Mouse (Mus musculus) heart, adult 11 months (tissue): ENCODE data around the gene Gpc3.
"Not testable (repeated sequence)": the region's sequence is repeated elsewhere in the genome, so short reads cannot be mapped to it uniquely, and the experiment has no call there.

Experiments used
- DNase-seq: peaks from one replicate; pipeline ENCODE4 v3.0.0; 2022

Gene Gpc3

GRCm38 (mm10) chrX:52261991-52262390, 351.8 kb downstream of the Gpc3 start:
- no peak for DNase-seq

GRCm38 (mm10) chrX:52261546-52261945, 352.2 kb downstream of the Gpc3 start:
- DNase-seq, result peak; percentile 94

GRCm38 (mm10) chrX:52259771-52260170, 354.0 kb downstream of the Gpc3 start:
- DNase-seq, result not testable (repeated sequence)

DNA sequence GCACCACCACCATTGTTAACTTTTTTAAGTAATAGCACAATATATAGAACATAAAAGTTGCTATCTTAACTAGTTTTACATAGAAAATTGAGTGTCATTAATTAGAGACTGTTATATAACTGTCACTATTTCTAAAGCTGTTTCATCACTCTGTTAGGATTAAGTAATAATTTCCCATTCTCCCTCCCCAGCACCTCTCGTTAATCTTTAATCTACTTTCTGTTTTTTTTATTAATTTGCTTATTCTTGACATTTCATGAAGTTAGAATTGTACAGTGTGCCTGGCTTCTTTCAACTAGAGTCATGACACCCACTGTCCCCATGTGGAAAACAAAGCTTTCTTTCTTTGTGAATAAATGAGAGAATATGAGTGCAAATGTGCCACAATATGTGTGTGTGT, 359.2 kb downstream of the Gpc3 start:
- no peak for DNase-seq

DNA sequence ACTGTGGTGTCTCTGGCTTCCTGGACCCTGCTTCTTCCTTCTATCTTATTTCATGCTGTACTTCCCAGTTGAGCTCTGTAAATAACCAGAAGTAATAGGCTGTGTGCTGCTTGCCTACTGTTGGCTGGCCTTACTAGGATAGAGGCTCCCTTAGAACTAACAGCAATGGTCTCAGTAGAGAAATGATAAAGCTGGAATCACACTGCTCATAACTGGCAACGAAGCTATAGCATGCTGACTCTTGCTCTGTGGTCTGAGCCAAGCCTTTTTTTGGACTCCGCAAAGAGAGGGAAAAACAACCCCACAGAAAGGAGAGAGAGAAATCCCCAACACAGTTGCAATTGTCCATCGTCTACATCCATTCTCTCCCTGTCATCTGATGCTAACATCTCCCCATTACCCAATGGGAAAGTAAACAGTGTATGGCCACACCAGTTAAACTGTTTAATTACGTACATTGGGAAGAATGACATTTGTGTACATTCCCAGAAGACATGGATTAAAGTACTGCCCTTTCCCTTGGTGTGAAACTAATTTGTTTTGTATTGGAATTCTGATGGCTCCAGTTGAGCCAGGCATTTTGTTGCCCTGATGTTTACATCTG, 368.0 kb downstream of the Gpc3 start:
- DNase-seq, result no peak

- DNase-seq, result peak; percentile 85
These were observed 376.3 kb downstream of the Gpc3 start for GRCm38 (mm10) chrX:52237470-52237869.

DNA sequence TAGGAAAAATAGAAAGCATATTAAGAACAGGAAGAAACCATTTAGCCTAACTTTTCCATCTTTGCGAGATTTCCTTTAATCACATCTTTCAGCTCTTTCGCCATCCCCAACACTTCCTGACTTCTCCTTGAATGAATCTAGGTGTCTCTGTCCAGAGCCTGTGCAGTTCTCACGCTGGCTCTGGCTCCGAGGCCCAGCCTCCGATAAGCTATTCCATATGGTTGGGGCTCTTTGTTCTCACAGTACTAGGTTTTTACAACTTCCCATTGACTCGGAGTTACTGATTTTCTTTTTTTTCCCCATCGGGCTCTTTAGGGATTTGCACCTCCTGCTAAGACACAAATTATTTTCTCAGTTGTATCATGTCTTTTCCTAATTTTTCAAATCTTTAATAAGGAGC, 381.8 kb downstream of the Gpc3 start:
- no peak for DNase-seq

GRCm38 (mm10) chrX:52230711-52231110, 383.0 kb downstream of the Gpc3 start:
- DNase-seq, result no peak
